Mouse (Mus musculus) heart, postnatal 4 days (tissue): ENCODE measurements at regions not wholly inside any gene's neighbourhood (a gene's known extent, or its start where the extent isn't known, plus 50 kb on each side); places are given as distances from the start of the nearest gene placed in this dataset.

Experiments used
- DNase-seq: peaks from one replicate; pipeline ENCODE4 v3.0.0; 2021

GRCm38 (mm10) chr6:11796361-11796760 lies 110.9 kb downstream of the Ndufa4 start:
- DNase-seq, result no peak

- DNase-seq, result peak; percentile 23
Measured at GRCm38 (mm10) chr6:11793366-11793765, 113.9 kb downstream of the Ndufa4 start.

DNA sequence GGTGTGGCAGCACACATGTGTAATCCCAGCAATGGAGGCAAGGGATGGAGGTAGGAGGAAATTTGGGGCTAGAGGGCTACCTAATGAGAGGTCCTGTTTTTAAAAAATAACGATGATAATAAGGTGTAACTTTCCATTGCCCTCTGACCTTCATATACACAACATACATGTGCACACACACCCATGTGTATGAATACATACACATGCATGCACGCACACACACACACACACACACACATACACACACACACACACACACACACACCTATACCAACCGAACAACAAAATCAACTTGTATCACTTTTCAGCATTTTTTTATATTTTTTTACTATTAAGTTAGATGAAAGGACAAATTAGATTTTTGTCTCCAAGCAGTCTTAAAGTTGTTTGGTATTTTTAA lies 115.1 kb downstream of the Ndufa4 start:
- DNase-seq, result no peak

- DNase-seq, result no peak
Measured at GRCm38 (mm10) chr6:11791056-11791455, 116.2 kb downstream of the Ndufa4 start.

DNA sequence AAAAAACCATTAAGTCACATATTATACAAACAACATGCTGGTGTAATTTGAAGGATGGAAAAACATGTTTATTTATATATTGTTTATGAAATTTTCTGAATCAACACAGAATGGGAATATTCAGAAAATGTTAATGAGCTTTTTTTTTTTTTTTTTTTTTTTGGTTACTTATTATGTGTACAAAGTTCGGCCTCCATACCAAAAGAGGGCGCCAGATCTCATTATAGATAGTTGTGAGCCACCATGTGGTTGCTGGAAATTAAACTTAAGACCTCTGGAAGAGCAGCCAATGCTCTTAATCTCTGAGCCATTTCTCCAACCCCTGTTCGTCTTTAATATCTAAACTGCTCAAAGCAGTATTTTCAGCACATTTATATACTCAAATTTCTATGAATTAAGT lies 133.3 kb downstream of the Ndufa4 start:
- DNase-seq, result no peak

DNA sequence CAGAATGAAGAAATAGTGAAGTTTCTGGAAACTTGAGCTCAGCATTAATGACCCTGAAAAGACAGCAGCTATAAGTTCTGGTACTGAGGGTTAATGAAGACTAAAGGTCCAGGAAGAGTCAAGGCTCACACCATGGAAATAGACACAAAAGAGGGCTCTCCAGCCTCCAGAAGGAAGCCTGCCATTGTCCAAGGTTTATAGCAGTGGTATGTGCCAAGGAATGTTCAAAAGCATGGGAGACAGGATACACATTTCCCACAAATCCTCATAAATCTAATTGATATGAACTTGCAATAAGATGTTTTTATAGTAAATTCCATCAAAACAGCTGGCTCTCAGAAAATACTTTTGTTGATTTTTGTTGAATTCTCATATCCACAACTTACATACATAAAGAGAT lies 144.4 kb downstream of the Ndufa4 start:
- DNase-seq, result no peak

- no peak for DNase-seq
Measured at GRCm38 (mm10) chr6:11737667-11738066, 169.6 kb downstream of the Ndufa4 start.

GRCm38 (mm10) chr6:11731126-11731525 lies 176.2 kb downstream of the Ndufa4 start:
- DNase-seq, result no peak

- no peak for DNase-seq
Measured at GRCm38 (mm10) chr6:11730667-11731066, 176.6 kb downstream of the Ndufa4 start.

- DNase-seq, result no peak
Measured at GRCm38 (mm10) chr6:11727806-11728205, 179.5 kb downstream of the Ndufa4 start.

DNA sequence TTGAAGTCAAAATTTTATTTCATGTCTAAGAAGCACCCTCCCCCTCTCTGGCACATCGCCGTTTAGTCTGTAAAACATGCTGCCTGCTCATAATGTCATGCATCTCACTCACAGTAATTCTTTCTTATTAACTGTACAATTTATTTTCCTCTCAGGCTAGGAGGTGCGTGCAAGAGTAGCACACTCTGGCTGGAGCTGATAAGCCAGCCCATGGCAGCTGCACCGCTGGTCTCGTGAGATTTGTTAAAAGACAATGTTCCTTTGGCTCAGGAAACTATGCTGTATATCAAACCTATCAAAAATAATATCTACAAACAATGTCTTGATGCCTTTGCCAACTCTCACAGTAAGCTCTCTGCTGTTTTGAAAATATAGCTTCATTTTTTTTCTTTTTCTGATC lies 179.9 kb downstream of the Ndufa4 start:
- no peak for DNase-seq

- no peak for DNase-seq
Measured at GRCm38 (mm10) chr6:11723519-11723918, 183.8 kb downstream of the Ndufa4 start.

DNA sequence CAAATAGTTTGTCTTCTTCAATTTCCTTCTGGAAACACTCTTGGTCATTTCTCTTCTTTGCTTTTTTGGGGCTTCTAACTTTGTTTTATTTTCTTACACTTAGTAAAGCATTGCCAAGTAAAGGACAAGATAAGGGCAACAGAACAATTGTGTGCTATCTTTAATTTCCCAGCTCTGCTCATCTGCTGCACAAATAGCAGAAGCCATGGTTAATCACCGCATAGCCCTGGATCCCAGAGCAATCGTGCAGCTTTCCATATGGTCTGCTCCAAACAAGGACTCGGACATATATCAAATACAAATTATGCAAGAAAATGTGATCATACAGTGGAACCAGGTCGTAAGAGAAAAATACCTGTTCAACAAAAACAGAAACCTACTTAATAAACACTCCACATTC lies 187.0 kb downstream of the Ndufa4 start:
- no peak for DNase-seq

GRCm38 (mm10) chr6:11710581-11710980 lies 196.7 kb downstream of the Ndufa4 start:
- no peak for DNase-seq

DNA sequence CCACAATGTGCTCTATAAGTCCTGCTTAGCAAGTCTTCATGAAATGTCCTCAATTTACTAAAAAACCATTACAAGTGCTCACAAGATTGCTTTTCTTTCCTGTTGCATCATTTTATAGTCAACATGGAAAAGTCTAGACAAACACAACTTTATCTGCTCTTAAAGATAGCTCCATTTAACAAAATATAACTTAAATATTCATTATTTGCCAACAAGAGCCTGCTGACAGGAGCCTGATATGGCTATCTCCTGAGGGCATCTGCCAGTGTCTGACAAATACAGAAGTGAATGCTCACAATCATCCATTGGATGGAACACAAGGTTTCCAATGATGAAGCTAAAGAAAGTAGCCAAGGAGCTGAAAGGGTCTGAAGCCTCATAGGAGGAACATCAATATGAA lies 197.8 kb downstream of the Ndufa4 start:
- no peak for DNase-seq
